Mouse (Mus musculus) midbrain, embryonic 11.5 days (tissue): Measurements from ENCODE around the gene Tead2. TPM values are rescaled to one million over a fixed set of nuclear protein-coding genes. Genes with fewer than 3 reads are reported as not detected.
"Not testable (repeated sequence)": the region's sequence is repeated elsewhere in the genome, so short reads cannot be mapped to it uniquely, and the experiment has no call there.

Experiments used
- ATAC-seq: fragments of 200-750 bp; cut with Nextera tagmentation; 2 replicates; pipeline ENCODE4 v1.8.0; 2017; ENCODE audit warnings: moderate TSS enrichment, moderate library complexity; ENCODE audit not compliant: low FRiP score
- DNase-seq: peaks from one replicate; pipeline ENCODE4 v3.0.0; 2015; ENCODE audit warnings: low spot score; ENCODE audit errors: missing footprints
- H3K27ac ChIP-seq: fragments of 300-500 bp; sonication (generic); 2 replicates; pipeline ENCODE4 v1.5.1; 2014; ENCODE audit warnings: low read depth, low read length
- H3K27me3 ChIP-seq: fragments of 300-500 bp; sonication (generic); 2 replicates; pipeline ENCODE4 v1.6.1; 2014; ENCODE audit warnings: mild to moderate bottlenecking, low read length, moderate library complexity, mixed read lengths; ENCODE audit not compliant: control insufficient read depth, insufficient read depth
- H3K36me3 ChIP-seq: fragments of 300-500 bp; sonication (generic); 2 replicates; pipeline ENCODE4 v1.6.1; 2014; ENCODE audit warnings: mild to moderate bottlenecking, low read length, moderate library complexity, mixed read lengths; ENCODE audit not compliant: control insufficient read depth, insufficient read depth
- H3K4me1 ChIP-seq: fragments of 300-500 bp; sonication (generic); 2 replicates; pipeline ENCODE4 v1.6.1; 2014; ENCODE audit warnings: low read length; ENCODE audit not compliant: control insufficient read depth, insufficient read depth
- H3K4me2 ChIP-seq: fragments of 300-500 bp; sonication (generic); 2 replicates; pipeline ENCODE4 v1.6.1; 2014; ENCODE audit warnings: mild to moderate bottlenecking, moderate library complexity
- H3K4me3 ChIP-seq: fragments of 300-500 bp; sonication (generic); 2 replicates; pipeline ENCODE4 v1.5.1; 2014; ENCODE audit warnings: low read depth, low read length
- H3K9ac ChIP-seq: fragments of 300-500 bp; sonication (generic); 2 replicates; pipeline ENCODE4 v1.6.1; 2014; ENCODE audit warnings: low read length
- H3K9me3 ChIP-seq: fragments of 300-500 bp; sonication (generic); 2 replicates; pipeline ENCODE4 v1.6.1; 2016; ENCODE audit warnings: low read length; ENCODE audit not compliant: control insufficient read depth
- WGBS: fragments of 180-500 bp; shearing (Covaris S2); extraction: QIAGEN DNeasy Blood & Tissue Kit; methylation state at CpG from one replicate; pipeline ENCODE4 v1.1.7; 2014; 5-methylcytosine and 5-hydroxymethylcytosine counted together
- polyA plus RNA-seq: library from polyadenylated mRNA; unstranded; fragments of >200 nt; fragmentation: Nextera tagmentation; extraction: Ambion mirVana; gene quantifications from 2 replicates; pipeline ENCODE4 v1.2.1, GENCODE M21; 2014

Gene Tead2
- polyA plus RNA-seq = 241 and 253 TPM in 2 replicates

DNA sequence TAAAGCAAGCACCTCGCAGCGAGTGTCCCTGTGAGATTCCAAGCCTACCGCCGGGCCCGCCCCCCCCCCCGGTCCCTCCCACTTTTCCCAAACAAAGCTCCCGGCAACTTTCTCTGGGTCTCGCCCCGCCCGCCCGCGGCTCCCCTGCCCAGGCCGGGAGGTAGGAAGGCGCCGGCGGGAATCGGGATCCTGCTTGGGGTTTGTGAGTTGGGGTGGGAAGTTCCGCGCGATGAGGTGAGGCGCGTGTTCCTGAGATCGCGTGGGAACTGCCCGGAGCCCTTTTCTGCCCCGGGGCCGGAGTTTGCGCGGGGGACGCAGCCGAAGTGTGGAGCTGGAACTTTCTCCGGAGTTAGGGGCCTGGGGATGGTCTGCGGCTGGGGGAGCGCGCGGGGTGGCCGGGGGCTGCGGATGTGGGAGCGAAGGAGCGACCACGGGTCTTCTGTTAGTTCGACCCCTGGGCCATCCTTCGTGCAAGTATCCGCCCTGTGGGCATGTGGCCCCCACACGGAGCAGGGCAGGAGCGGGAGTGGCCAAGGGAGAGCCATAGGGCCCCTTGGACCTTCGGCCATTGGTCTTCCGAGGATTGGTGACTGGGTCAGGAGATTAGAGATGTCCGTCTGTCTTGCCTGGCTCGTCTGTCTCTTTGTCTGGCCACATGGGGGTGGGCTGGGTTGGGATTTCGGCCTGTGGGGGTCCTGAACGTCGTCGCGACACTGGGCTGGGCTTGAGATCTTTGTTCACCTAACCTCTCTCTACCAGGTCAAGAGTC lies at the start of gene Tead2:
Gene Tead2, plus strand, starts transcription at position 81 of the 769 bp plus-strand sequence.
- WGBS = under 1% methylated on average over 53 of the region's 55 CpGs
- peak; percentile 75 for ATAC-seq
- H3K4me1 ChIP-seq = peaks cover 19% of the 10 kb centered on the region

DNA sequence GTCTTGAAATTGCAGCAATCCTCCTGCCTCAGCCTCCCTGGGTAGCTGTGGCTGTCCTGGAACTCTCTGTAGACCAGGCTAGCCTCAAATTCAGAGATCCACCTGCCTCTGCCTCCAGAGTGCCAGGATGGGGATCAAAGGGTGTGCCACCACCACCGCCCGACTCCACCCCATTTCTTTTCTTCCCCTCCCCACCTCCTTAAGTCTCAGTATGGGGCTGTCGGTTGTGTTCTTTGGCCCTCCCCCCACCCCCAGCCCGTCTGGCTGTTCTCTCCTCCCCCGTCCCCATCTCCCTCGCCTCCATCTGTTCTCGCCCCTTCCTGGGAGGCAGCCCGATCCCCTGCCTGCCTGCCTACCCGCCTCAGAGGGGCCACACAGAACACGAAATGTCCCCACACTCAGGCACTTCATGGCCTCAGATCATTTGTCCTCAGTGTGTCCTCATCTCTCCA lies 48.6 kb upstream of the Tead2 start:
- Histone ChIP-seq H3K9me3 (peaks cover 8% of the 10 kb centered on the region; the same call in 1 of the 2 replicates), H3K27ac (no peak overlapping the region), H3K4me1 (peaks cover 5% of the 10 kb centered on the region), H3K4me3 (no peak overlapping the region), H3K4me2 (no peak overlapping the region), H3K36me3 (no peaks in the 10 kb centered on the region), H3K9ac (no peak overlapping the region), H3K27me3 (peaks cover 72% of the 10 kb centered on the region)
- ATAC-seq = no peak
- no peak for DNase-seq
- WGBS = 23% methylated on average over 9 of the region's 10 CpGs

More for the DNA sequence above, at the start of gene Tead2:
- H3K9ac ChIP-seq = peak within 1 kb of the TSS; percentile 100
- peak within 1 kb of the TSS; percentile 93 for H3K4me2 ChIP-seq
- H3K27ac ChIP-seq = peak within 1 kb of the TSS; percentile 96
- H3K9me3 ChIP-seq = no peaks in the 10 kb centered on the region
- peak within 1 kb of the TSS; percentile 85 for H3K4me3 ChIP-seq
- peak; percentile 97 for DNase-seq
- H3K27me3 ChIP-seq = peaks cover 12% of the 10 kb centered on the region
- peaks cover 19% of the 10 kb centered on the region for H3K36me3 ChIP-seq

DNA sequence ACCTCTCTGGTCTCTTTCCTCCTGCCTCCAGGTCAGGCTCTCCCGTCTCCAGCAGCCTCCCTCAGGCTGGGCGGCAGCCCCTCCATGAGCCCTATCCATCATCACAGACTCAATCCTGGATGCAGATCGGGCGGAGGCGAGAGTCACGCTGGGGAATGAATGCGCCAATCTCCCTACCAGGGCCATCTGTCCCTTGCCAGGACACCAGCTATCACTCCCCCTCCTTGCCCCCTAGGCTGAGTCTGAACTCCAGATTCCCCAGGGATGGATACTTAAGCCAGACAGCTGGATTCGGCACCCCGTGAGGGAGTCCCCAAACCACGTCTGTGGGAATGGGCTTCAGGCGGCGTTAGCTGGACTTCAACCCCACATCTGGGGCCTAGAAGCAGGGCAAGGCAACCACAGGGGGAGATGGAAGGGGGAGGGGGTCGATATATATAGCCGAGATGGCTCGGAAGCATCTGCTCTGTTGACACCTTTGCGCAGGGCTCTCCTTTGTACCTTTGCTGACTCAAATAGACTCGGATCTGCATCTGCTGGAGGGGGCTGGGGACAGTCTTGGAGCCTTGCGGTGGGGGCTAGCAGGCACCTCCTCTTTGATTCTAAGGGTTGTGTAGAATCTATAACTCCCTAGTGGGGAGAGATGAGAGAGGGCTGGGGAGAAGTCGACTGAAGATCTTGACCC lies 47.6 kb upstream of the Tead2 start:
- H3K27ac ChIP-seq = no peak overlapping the region
- H3K36me3 ChIP-seq = no peaks in the 10 kb centered on the region
- H3K9ac ChIP-seq = no peak overlapping the region
- H3K4me3 ChIP-seq = no peak overlapping the region
- H3K27me3 ChIP-seq = peaks cover 68% of the 10 kb centered on the region
- H3K4me2 ChIP-seq = no peak overlapping the region
- peaks cover 5% of the 10 kb centered on the region for H3K4me1 ChIP-seq
- no peak for ATAC-seq
- H3K9me3 ChIP-seq = peaks cover 8% of the 10 kb centered on the region; the same call in 1 of the 2 replicates
- no peak for DNase-seq
- 1% methylated on average over 19 of the region's 19 CpGs for WGBS

DNA sequence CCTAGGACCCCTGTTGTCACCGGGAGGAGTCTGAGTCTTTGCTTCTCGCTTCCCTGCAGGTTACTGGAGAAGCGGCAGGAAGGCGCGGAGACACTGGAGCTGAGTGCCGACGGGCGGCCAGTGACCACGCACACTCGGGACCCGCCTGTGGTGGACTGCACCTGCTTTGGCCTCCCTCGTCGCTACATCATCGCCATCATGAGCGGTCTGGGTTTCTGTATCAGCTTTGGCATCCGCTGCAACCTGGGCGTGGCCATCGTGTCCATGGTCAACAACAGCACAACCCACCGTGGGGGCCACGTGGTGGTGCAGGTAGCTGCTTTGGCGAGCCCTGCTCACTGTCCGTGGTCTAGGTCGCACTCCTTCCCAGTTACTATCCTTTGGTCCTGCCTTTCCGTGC lies 46.9 kb upstream of the Tead2 start:
- ATAC-seq = no peak

DNA sequence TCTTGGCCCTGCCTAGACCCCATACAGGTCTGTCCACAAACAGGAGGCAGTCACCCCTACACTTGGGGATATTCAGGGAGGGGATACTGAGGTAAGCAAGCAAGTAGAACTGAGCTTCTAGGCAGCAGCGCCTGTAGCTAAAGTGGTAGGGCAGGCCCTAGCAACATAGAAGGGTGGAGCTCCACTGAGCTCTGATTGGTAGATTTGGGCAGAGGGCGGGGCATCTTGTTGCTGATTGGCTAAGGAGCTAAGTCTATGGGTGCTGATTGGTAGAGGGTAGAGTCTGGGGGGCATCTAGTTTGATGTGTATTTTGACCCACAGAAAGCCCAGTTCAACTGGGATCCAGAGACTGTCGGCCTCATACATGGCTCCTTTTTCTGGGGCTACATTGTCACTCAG lies 46.1 kb upstream of the Tead2 start:
- no peaks in the 10 kb centered on the region; the same call in none of the 2 replicates for H3K4me1 ChIP-seq
- H3K36me3 ChIP-seq = no peaks in the 10 kb centered on the region
- H3K9ac ChIP-seq = no peak overlapping the region
- DNase-seq = no peak
- no peak for ATAC-seq
- H3K27ac ChIP-seq = no peak overlapping the region
- H3K4me3 ChIP-seq = no peak overlapping the region
- no peak overlapping the region for H3K4me2 ChIP-seq
- peaks cover 58% of the 10 kb centered on the region for H3K27me3 ChIP-seq
- H3K9me3 ChIP-seq = peaks cover 8% of the 10 kb centered on the region; the same call in 1 of the 2 replicates
- 91% methylated on average over 3 of the region's 3 CpGs for WGBS

More for the DNA sequence above, 46.9 kb upstream of the Tead2 start:
- H3K27ac ChIP-seq = no peak overlapping the region
- no peak overlapping the region for H3K4me2 ChIP-seq
- 3% methylated on average over 24 of the region's 24 CpGs for WGBS
- no peaks in the 10 kb centered on the region for H3K36me3 ChIP-seq
- no peak overlapping the region for H3K4me3 ChIP-seq
- H3K4me1 ChIP-seq = peaks cover 5% of the 10 kb centered on the region
- H3K27me3 ChIP-seq = peaks cover 61% of the 10 kb centered on the region
- no peak overlapping the region for H3K9ac ChIP-seq
- DNase-seq = no peak
- peaks cover 8% of the 10 kb centered on the region; the same call in 1 of the 2 replicates for H3K9me3 ChIP-seq

DNA sequence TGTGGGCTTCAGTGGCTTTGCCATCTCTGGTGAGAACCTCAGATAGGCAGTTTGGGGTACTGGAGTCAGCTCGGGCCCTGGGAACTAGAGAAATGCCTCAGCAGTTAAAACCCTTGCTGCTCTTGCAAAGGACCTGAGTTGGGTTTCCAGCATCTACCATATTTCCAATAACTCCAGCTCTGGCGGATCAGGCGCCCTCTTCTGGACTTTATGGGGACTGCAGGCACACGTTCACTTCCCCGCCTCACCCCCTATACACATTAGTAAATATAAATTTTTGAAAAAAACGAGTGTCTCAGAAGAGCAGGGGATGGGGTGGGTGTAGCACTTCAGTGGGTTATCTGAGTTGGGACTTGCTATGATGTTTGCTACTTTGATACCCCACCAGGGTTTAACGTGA lies 42.6 kb upstream of the Tead2 start:
- ATAC-seq (no peak), DNase-seq (no peak)
- peaks cover 59% of the 10 kb centered on the region for H3K27me3 ChIP-seq
- 61% methylated on average over 7 of the region's 7 CpGs for WGBS
- no peak overlapping the region for H3K9ac ChIP-seq
- peaks cover 8% of the 10 kb centered on the region; the same call in 1 of the 2 replicates for H3K9me3 ChIP-seq
- no peaks in the 10 kb centered on the region for H3K36me3 ChIP-seq
- H3K27ac ChIP-seq = no peak overlapping the region
- H3K4me2 ChIP-seq = no peak overlapping the region
- H3K4me3 ChIP-seq = no peak overlapping the region
- peaks cover 7% of the 10 kb centered on the region for H3K4me1 ChIP-seq

DNA sequence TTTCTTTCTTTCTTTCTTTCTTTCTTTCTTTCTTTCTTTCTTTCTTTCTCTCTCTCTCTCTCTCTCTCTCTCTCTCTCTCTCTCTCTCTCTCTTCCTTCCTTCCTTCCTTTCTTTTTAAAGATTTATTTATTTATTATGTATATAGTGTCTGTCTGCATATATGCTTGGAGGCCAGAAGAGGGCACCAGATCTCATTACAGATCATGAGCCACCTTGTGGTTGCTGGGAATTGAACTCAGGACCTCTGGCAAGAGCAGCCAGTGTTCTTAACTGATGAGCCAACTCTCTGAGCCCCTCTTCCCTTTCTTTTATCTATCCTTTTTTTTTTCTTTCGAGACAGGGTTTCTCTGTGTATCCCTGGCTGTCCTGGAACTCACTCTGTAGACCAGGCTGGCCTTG lies 41.8 kb upstream of the Tead2 start:
- H3K4me2 ChIP-seq, H3K9ac ChIP-seq, H3K27ac ChIP-seq, H3K4me3 ChIP-seq, H3K9me3 ChIP-seq, H3K4me1 ChIP-seq, ATAC-seq, H3K36me3 ChIP-seq, DNase-seq: not testable (repeated sequence)
- H3K27me3 ChIP-seq = peaks cover 59% of the 10 kb centered on the region
- WGBS = 45% methylated on average over 1 of the region's 1 CpGs

DNA sequence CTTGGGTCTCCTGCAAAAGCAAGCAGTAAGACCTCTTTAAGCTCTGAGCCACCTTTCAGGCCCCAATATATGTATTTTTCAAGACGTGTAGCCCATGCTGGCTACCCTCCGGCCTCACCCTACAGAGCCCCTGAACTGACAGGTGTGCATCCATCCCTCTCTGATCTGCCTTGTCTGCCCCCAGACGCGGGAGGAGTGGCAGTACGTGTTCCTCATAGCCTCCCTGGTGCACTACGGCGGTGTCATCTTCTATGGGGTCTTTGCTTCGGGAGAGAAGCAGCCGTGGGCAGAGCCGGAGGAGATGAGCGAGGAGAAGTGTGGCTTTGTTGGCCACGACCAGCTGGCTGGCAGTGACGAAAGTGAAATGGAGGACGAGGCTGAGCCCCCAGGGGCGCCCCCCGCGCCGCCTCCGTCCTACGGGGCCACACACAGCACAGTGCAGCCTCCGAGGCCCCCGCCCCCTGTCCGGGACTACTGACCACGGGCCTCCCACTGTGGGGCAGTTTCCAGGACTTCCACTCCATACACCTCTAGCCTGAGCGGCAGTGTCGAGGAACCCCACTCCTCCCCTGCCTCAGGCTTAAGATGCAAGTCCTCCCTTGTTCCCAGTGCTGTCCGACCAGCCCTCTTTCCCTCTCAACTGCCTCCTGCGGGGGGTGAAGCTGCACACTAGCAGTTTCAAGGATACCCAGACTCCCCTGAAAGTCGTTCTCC lies 40.8 kb upstream of the Tead2 start:
- 3% methylated on average over 29 of the region's 29 CpGs for WGBS
- peak; percentile 91 for DNase-seq
- no peak; the same call in 1 of the 2 replicates for ATAC-seq
- Histone ChIP-seq H3K4me1 (peaks cover 7% of the 10 kb centered on the region), H3K27ac (no peak overlapping the region), H3K4me2 (peak overlapping the region; percentile 23; the same call in 1 of the 2 replicates), H3K4me3 (no peak overlapping the region), H3K27me3 (peaks cover 60% of the 10 kb centered on the region), H3K9me3 (peaks cover 6% of the 10 kb centered on the region; the same call in 1 of the 2 replicates), H3K9ac (no peak overlapping the region), H3K36me3 (no peaks in the 10 kb centered on the region)
